Mouse (Mus musculus) skeletal muscle tissue, adult 2 months (tissue): ENCODE measurements at regions not wholly inside any gene's neighbourhood (a gene's known extent, or its start where the extent isn't known, plus 50 kb on each side); places are given as distances from the start of the nearest gene placed in this dataset.

Source experiments
- DNase-seq: peaks from one replicate; pipeline ENCODE4 v3.0.0-alpha.2; 2012; ENCODE audit warnings: low read depth, low spot score

DNA sequence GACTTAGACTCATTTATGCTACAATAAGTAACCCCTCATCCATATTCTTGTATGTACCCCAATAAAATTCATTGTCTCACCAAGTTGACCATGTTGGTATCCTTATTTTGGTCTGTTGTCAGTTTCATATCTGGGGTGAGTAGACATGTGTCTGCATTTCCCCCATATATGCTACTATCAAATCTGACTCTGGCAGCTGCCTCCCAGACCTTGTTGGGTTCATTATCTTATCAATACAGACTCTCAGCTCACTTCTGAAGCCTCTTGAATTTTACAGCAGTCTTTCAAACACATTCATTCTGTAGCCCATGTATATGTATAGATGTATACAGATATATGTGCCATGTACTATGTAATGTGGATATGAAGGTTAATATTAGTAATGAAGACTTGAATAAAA is 67.4 kb upstream of the Adgra3 start:
- no peak for DNase-seq

DNA sequence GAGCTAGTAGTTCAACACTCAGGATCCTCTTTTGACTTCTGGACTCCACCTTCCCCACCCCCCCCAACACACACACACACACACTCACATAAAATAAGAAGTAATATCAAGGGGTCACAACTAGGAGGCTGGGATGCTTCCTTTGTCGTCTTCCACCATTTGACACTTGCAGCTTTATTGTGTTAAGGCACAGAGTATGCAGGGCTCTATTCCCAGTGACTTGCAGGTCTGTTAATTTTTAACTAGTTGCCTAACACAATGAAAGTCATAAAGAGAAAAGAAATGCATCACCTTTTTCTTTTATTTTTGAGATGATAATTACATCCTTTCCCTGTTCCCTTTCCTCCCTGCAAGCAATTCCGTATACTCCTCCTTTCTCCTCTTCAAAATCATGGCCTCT is 66.9 kb upstream of the Adgra3 start:
- DNase-seq = no peak

DNA sequence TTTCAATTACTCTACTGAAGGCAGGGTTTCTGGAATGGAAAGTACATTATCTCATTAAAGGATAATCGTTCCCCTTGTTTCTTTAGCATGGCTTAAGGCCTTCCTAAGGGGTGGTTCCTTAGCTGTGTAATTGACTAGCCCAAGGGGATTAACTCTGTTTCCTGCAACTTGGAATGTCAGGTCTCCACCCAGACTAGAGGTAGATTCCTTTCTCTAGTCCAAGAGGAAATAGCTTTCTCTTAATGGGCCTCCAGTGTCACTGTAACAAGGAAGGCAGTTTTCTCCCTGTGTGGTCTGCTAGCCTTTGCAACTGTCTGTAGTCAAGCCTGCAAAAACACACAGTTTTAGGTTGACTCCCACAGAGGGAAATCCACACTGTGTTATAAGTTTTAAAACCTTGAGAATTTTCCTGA is 64.0 kb upstream of the Adgra3 start:
- DNase-seq = no peak

DNA sequence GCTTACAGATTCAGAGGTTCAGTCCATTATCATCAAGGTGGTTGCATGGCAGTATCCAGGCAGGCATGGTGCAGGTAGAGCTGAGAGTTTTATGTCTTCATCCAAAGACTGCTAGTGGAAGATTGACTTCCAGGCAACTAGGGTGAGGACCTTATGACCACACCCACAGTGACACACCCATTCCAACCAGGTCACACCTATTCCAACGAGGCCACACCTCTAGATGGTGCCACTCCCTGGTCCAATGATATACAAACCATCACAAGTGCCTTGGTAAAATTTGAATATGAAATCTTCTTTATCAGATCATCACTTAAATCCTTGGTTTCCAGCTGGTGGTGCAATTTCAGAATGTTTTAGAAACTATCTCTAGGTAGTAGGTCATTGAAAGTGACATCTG is 61.1 kb upstream of the Adgra3 start:
- no peak for DNase-seq
